Mouse (Mus musculus) neural tube, embryonic 15.5 days (tissue): ENCODE data around the gene Fam199x. TPM values are rescaled to one million over a fixed set of nuclear protein-coding genes. Genes with fewer than 3 reads are reported as not detected.

Experiments
- ATAC-seq: fragments of 200-750 bp; cut with Nextera tagmentation; 2 replicates; pipeline ENCODE4 v1.8.0; 2017; ENCODE audit warnings: mild to moderate bottlenecking, moderate TSS enrichment, moderate library complexity; ENCODE audit not compliant: low FRiP score
- H3K27ac ChIP-seq: fragments of 300-500 bp; sonication (generic); replicated peaks from 2 replicates; pipeline ENCODE4 v1.5.1; 2015; ENCODE audit warnings: mild to moderate bottlenecking, inconsistent platforms
- H3K27me3 ChIP-seq: fragments of 300-500 bp; sonication (generic); replicated peaks from 2 replicates; pipeline ENCODE4 v1.6.1; 2015; ENCODE audit warnings: inconsistent platforms
- H3K36me3 ChIP-seq: fragments of 300-500 bp; sonication (generic); 2 replicates; pipeline ENCODE4 v1.6.1; 2015; ENCODE audit warnings: inconsistent platforms
- H3K4me1 ChIP-seq: fragments of 300-500 bp; sonication (generic); 2 replicates; pipeline ENCODE4 v1.6.1; 2015; ENCODE audit warnings: inconsistent platforms
- H3K4me2 ChIP-seq: fragments of 300-500 bp; sonication (generic); 2 replicates; pipeline ENCODE4 v1.6.1; 2015; ENCODE audit warnings: inconsistent platforms, mild to moderate bottlenecking, moderate library complexity
- H3K4me3 ChIP-seq: fragments of 300-500 bp; sonication (generic); replicated peaks from 2 replicates; pipeline ENCODE4 v1.5.1; 2015; ENCODE audit warnings: mild to moderate bottlenecking, inconsistent platforms
- H3K9ac ChIP-seq: fragments of 300-500 bp; sonication (generic); replicated peaks from 2 replicates; pipeline ENCODE4 v1.6.1; 2015; ENCODE audit warnings: mild to moderate bottlenecking, inconsistent platforms
- H3K9me3 ChIP-seq: fragments of 300-500 bp; sonication (generic); replicated peaks from 2 replicates; pipeline ENCODE4 v1.6.1; 2016; ENCODE audit warnings: inconsistent platforms
- whole genome bisulfite sequencing: fragments of 180-500 bp; shearing (Covaris S2); methylation state at CpG from one replicate; pipeline ENCODE4 v1.1.7; 2015; ENCODE audit warnings: mixed read lengths; 5-methylcytosine and 5-hydroxymethylcytosine counted together
- polyA plus RNA-seq: library from polyadenylated mRNA; unstranded; fragments of >200 nt; fragmentation: Nextera tagmentation; extraction: Ambion mirVana; gene quantifications from 2 replicates; pipeline ENCODE4 v1.2.1, GENCODE M21; 2015

Fam199x gene
- polyA plus RNA-seq = 7.1 and 7.5 TPM in 2 replicates

GRCm38 (mm10) chrX:137049425-137050225 is at the start of gene Fam199x:
Gene Fam199x, plus strand, starts transcription at chrX:137049594.
- peak within 1 kb of the TSS; percentile 72 for H3K27ac ChIP-seq
- H3K4me3 ChIP-seq = peak within 1 kb of the TSS; percentile 62
- peak; percentile 96 for ATAC-seq
- peak within 1 kb of the TSS; percentile 66 for H3K9ac ChIP-seq
- no peaks in the 10 kb centered on the region for H3K27me3 ChIP-seq
- H3K4me2 ChIP-seq = peak within 1 kb of the TSS; percentile 63
- no peaks in the 10 kb centered on the region for H3K36me3 ChIP-seq
- WGBS = 18% methylated on average over 49 of the region's 62 CpGs
- no peaks in the 10 kb centered on the region for H3K9me3 ChIP-seq
- peaks cover 9% of the 10 kb centered on the region; the same call in 1 of the 2 replicates for H3K4me1 ChIP-seq

GRCm38 (mm10) chrX:137015099-137015709 is 34.2 kb upstream of the Fam199x start:
- ATAC-seq = peak; percentile 78
- no peaks in the 10 kb centered on the region for H3K36me3 ChIP-seq
- no peaks in the 10 kb centered on the region for H3K4me1 ChIP-seq
- no peak overlapping the region for H3K4me3 ChIP-seq
- H3K9ac ChIP-seq = no peak overlapping the region
- H3K27ac ChIP-seq = no peak overlapping the region; the same call in 1 of the 2 replicates
- no peaks in the 10 kb centered on the region for H3K9me3 ChIP-seq
- H3K4me2 ChIP-seq = no peak overlapping the region
- H3K27me3 ChIP-seq = no peaks in the 10 kb centered on the region
- 54% methylated on average over 6 of the region's 6 CpGs for WGBS

GRCm38 (mm10) chrX:137017668-137018067 is 31.7 kb upstream of the Fam199x start:
- H3K27me3 ChIP-seq = no peaks in the 10 kb centered on the region
- no peak overlapping the region for H3K4me3 ChIP-seq
- no peaks in the 10 kb centered on the region for H3K9me3 ChIP-seq
- WGBS = 78% methylated on average over 1 of the region's 1 CpGs
- H3K27ac ChIP-seq = no peak overlapping the region
- no peak for ATAC-seq
- no peaks in the 10 kb centered on the region for H3K36me3 ChIP-seq
- H3K4me2 ChIP-seq = no peak overlapping the region
- H3K9ac ChIP-seq = no peak overlapping the region
- no peaks in the 10 kb centered on the region for H3K4me1 ChIP-seq

GRCm38 (mm10) chrX:137019310-137019709 is 30.1 kb upstream of the Fam199x start:
- Histone ChIP-seq H3K4me3 (no peak overlapping the region), H3K9me3 (no peaks in the 10 kb centered on the region), H3K27me3 (no peaks in the 10 kb centered on the region), H3K9ac (no peak overlapping the region), H3K4me2 (no peak overlapping the region), H3K4me1 (no peaks in the 10 kb centered on the region), H3K36me3 (no peaks in the 10 kb centered on the region), H3K27ac (no peak overlapping the region)
- 0 out of 2 replicates have a peak, but pooled peaks have one; percentile 65 for ATAC-seq
- WGBS = 14% methylated on average over 1 of the region's 1 CpGs

- Histone ChIP-seq H3K27me3 (no peaks in the 10 kb centered on the region), H3K4me3 (no peak overlapping the region), H3K9ac (no peak overlapping the region), H3K4me2 (no peak overlapping the region), H3K36me3 (no peaks in the 10 kb centered on the region), H3K27ac (no peak overlapping the region), H3K9me3 (no peaks in the 10 kb centered on the region), H3K4me1 (no peaks in the 10 kb centered on the region)
- no peak for ATAC-seq
- 98% methylated on average over 8 of the region's 8 CpGs for WGBS
These were observed 18.5 kb upstream of the Fam199x start for GRCm38 (mm10) chrX:137030916-137031315.

GRCm38 (mm10) chrX:137031726-137032125 is 17.7 kb upstream of the Fam199x start:
- H3K27me3 ChIP-seq = no peaks in the 10 kb centered on the region
- no peak for ATAC-seq
- no peaks in the 10 kb centered on the region for H3K36me3 ChIP-seq
- H3K4me2 ChIP-seq = no peak overlapping the region
- WGBS = 89% methylated on average over 5 of the region's 5 CpGs
- no peak overlapping the region for H3K9ac ChIP-seq
- H3K4me1 ChIP-seq = peaks cover under 1% of the 10 kb centered on the region
- no peak overlapping the region for H3K4me3 ChIP-seq
- no peak overlapping the region for H3K27ac ChIP-seq
- H3K9me3 ChIP-seq = no peaks in the 10 kb centered on the region

GRCm38 (mm10) chrX:137034322-137034721 is 15.1 kb upstream of the Fam199x start:
- H3K27ac ChIP-seq = no peak overlapping the region
- ATAC-seq = no peak
- H3K4me3 ChIP-seq = no peak overlapping the region
- H3K9me3 ChIP-seq = no peaks in the 10 kb centered on the region
- H3K4me1 ChIP-seq = peaks cover 10% of the 10 kb centered on the region
- 83% methylated on average over 4 of the region's 4 CpGs for WGBS
- H3K4me2 ChIP-seq = no peak overlapping the region
- H3K9ac ChIP-seq = no peak overlapping the region
- no peaks in the 10 kb centered on the region for H3K27me3 ChIP-seq
- no peaks in the 10 kb centered on the region for H3K36me3 ChIP-seq

- Histone ChIP-seq H3K36me3 (no peaks in the 10 kb centered on the region), H3K4me3 (peak overlapping the region; percentile 55), H3K27ac (peak overlapping the region; percentile 94), H3K9me3 (no peaks in the 10 kb centered on the region), H3K27me3 (no peaks in the 10 kb centered on the region), H3K4me2 (peak overlapping the region; percentile 65), H3K9ac (peak overlapping the region; percentile 52), H3K4me1 (peaks cover 10% of the 10 kb centered on the region)
- 12% methylated on average over 12 of the region's 12 CpGs for WGBS
- ATAC-seq = peak; percentile 48; the same call in 1 of the 2 replicates
These were observed 11.9 kb upstream of the Fam199x start for GRCm38 (mm10) chrX:137037470-137037999.

GRCm38 (mm10) chrX:137038000-137038483 is 11.4 kb upstream of the Fam199x start, which contains the start of gene Slc25a53:
Gene Slc25a53, minus strand, starts transcription at chrX:137038302.
- Histone ChIP-seq H3K36me3 (no peaks in the 10 kb centered on the region), H3K9ac (peak within 1 kb of the TSS; percentile 52), H3K9me3 (no peaks in the 10 kb centered on the region), H3K27me3 (no peaks in the 10 kb centered on the region), H3K4me3 (peak within 1 kb of the TSS; percentile 55), H3K27ac (peak within 1 kb of the TSS; percentile 94), H3K4me1 (peaks cover 10% of the 10 kb centered on the region), H3K4me2 (peak within 1 kb of the TSS; percentile 65)
- ATAC-seq = peak; percentile 97
- 19% methylated on average over 31 of the region's 31 CpGs for WGBS

GRCm38 (mm10) chrX:137038502-137038901 is 10.9 kb upstream of the Fam199x start:
- no peaks in the 10 kb centered on the region for H3K9me3 ChIP-seq
- H3K9ac ChIP-seq = peak overlapping the region; percentile 52; the same call in 1 of the 2 replicates

GRCm38 (mm10) chrX:137049060-137049424 is 352 bp upstream of the Fam199x start:
- Histone ChIP-seq H3K4me1 (peaks cover 9% of the 10 kb centered on the region; the same call in 1 of the 2 replicates), H3K27ac (no peak overlapping the region), H3K9me3 (no peaks in the 10 kb centered on the region), H3K4me3 (peak overlapping the region; percentile 62), H3K9ac (peak overlapping the region; percentile 66), H3K27me3 (no peaks in the 10 kb centered on the region), H3K4me2 (peak overlapping the region; percentile 63), H3K36me3 (no peaks in the 10 kb centered on the region)
- WGBS = 14% methylated on average over 9 of the region's 11 CpGs
- ATAC-seq = peak; percentile 56

More at GRCm38 (mm10) chrX:137038502-137038901, 10.9 kb upstream of the Fam199x start:
- Histone ChIP-seq H3K36me3 (no peaks in the 10 kb centered on the region), H3K27ac (peak overlapping the region; percentile 94; the same call in 1 of the 2 replicates), H3K4me1 (peaks cover 10% of the 10 kb centered on the region), H3K4me3 (peak overlapping the region; percentile 55), H3K4me2 (peak overlapping the region; percentile 65), H3K27me3 (no peaks in the 10 kb centered on the region)
- peak; percentile 46; the same call in 1 of the 2 replicates for ATAC-seq
- WGBS = 45% methylated on average over 7 of the region's 7 CpGs
